ENCODE assay signal across 11 mouse cellular contexts in genomic region chr6:68201448-68201847, GRCm38 (mm10).
A peak's percentile ranks its signal among the peaks of the same experiment; 100 is the strongest.
DNase-seq lines count a peak whose midpoint lies in the region; ATAC-seq and TF ChIP-seq lines count a peak whose summit lies in the region.
"Had no signal": no experiment of that assay in that cellular context is flagged by ENCODE, and none has a peak within 500 bp of the region (broad histone marks: within the 10 kb centered on the region; RNA-seq: fewer than 3 reads in every experiment).

No protein-coding gene starts in this region.

- no peak for TF ChIP-seq POLR2A in spleen, adult 2 months (IDR thresholded peaks at IDR 0.05; ENCODE audit: low read depth, low read length)

- no peaks in the 10 kb centered on the region for H3K4me1 ChIP-seq in spleen, adult 2 months (ENCODE audit: control insufficient read depth, insufficient read depth, insufficient read length)
- H3K4me1 ChIP-seq in limb, embryonic 10.5 days: no peaks in the 10 kb centered on the region
- H3K4me1 ChIP-seq in forebrain, embryonic 13.5 days: no peaks in the 10 kb centered on the region

- no peaks in the 10 kb centered on the region for H3K36me3 ChIP-seq in spleen, adult 2 months (ENCODE audit: control insufficient read depth, insufficient read depth, low read length)
- no peaks in the 10 kb centered on the region for H3K36me3 ChIP-seq in limb, embryonic 10.5 days
- H3K36me3 ChIP-seq in forebrain, embryonic 13.5 days (ENCODE audit: poor library complexity, severe bottlenecking): no peaks in the 10 kb centered on the region

- ATAC-seq in forebrain, embryonic 13.5 days: no peak

- no peaks in the 10 kb centered on the region for H3K27me3 ChIP-seq in spleen, adult 2 months (ENCODE audit: control insufficient read depth, insufficient read depth, low read length)
- H3K27me3 ChIP-seq in limb, embryonic 10.5 days (ENCODE audit: low read depth, poor library complexity, severe bottlenecking): no peaks in the 10 kb centered on the region
- H3K27me3 ChIP-seq in forebrain, embryonic 13.5 days: no peaks in the 10 kb centered on the region

- H3K9me3 ChIP-seq in limb, embryonic 10.5 days (replicated peaks): no peaks in the 10 kb centered on the region
- no peaks in the 10 kb centered on the region for H3K9me3 ChIP-seq in forebrain, embryonic 13.5 days (replicated peaks)

- no peak overlapping the region for H3K9ac ChIP-seq in forebrain, embryonic 13.5 days
- H3K9ac ChIP-seq: hindbrain, embryonic 14.5 days had no signal

- no peak overlapping the region for H3K4me2 ChIP-seq in forebrain, embryonic 13.5 days
- H3K4me2 ChIP-seq: hindbrain, embryonic 14.5 days had no signal

- H3K4me3 ChIP-seq in spleen, adult 2 months (ENCODE audit: extremely low read depth, insufficient read depth, insufficient read length): no peak overlapping the region
- no peak overlapping the region for H3K4me3 ChIP-seq in limb, embryonic 10.5 days
- H3K4me3 ChIP-seq in forebrain, embryonic 13.5 days: no peak overlapping the region

- DNase-seq in kidney, adult 9 months: peak; percentile 38
- no peak for DNase-seq in kidney, adult 18-20 months
- DNase-seq in spleen, adult 2 months (ENCODE audit: low read depth in 1 of 2, low spot score in 2 of 2): peak; percentile 34
- no peak for DNase-seq in spleen, adult 12 weeks (ENCODE audit: low spot score)
- peak; percentile 2 for DNase-seq in embryo, embryonic 10.5 days (ENCODE audit: low spot score)
- DNase-seq in limb, embryonic 10.5 days (ENCODE audit: low spot score): no peak
- DNase-seq in urinary bladder, postnatal 36 days (ENCODE audit: low spot score in 2 of 2): no peak
- DNase-seq: heart, adult 11 months; thymus, postnatal 14 days had no signal

- 34% methylated on average over 2 of the region's 2 CpGs for WGBS in spleen, adult 2 months
- 25% methylated on average over 2 of the region's 2 CpGs for WGBS in limb, embryonic 10.5 days
- WGBS in forebrain, embryonic 13.5 days: 34% methylated on average over 2 of the region's 2 CpGs

- no peak for TF ChIP-seq CTCF in spleen, adult 2 months (IDR thresholded peaks at IDR 0.05; ENCODE audit: extremely low read depth, insufficient read depth, insufficient read length, insufficient replicate concordance)

- no peak overlapping the region for H3K27ac ChIP-seq in spleen, adult 2 months (ENCODE audit: insufficient read depth, low read length)
- H3K27ac ChIP-seq in limb, embryonic 10.5 days: no peak overlapping the region
- H3K27ac ChIP-seq in forebrain, embryonic 13.5 days: no peak overlapping the region
- H3K27ac ChIP-seq: hindbrain, embryonic 14.5 days had no signal

Comparison
In these comparisons a context has a peak if more than half of its experiments do, and no peak if none do; other contexts are left out.
1. DNase-seq: peak in kidney, adult 9 months (single experiment), spleen, adult 2 months (2 of 2) and embryo, embryonic 10.5 days (single experiment); none in kidney, adult 18-20 months (single experiment), spleen, adult 12 weeks (single experiment), limb, embryonic 10.5 days (single experiment) and urinary bladder, postnatal 36 days (0 of 2).